In genomic region chr16:91663795-91664194, GRCm38 (mm10) we compare ENCODE assay signal across 25 mouse cellular contexts.
"Had no signal": no experiment of that assay in that cellular context is flagged by ENCODE, and none has a peak within 500 bp of the region (broad histone marks: within the 10 kb centered on the region; RNA-seq: fewer than 3 reads in every experiment).

No protein-coding gene starts in this region.

- H3K9me3 ChIP-seq: embryonic facial prominence, embryonic 12.5 days; embryonic facial prominence, embryonic 13.5 days; forebrain, embryonic 12.5 days; forebrain, embryonic 13.5 days; forebrain, embryonic 15.5 days; heart, embryonic 10.5 days had no signal

- DNase-seq: cerebellum, adult 9-10 months; cerebellum, adult 9-11 months; cerebellum, postnatal 10 days; cerebellum, postnatal 14 days; cerebellum, postnatal 25 days; cerebellum, postnatal 36 days; embryo, embryonic 11 days; forebrain, postnatal 0 days; gastrocnemius, adult 2 months; gastrocnemius, postnatal 10 days; gastrocnemius, postnatal 14 days; gastrocnemius, postnatal 25 days; gastrocnemius, postnatal 36 days; heart, adult 18-20 months; heart, adult 2 months had no signal

- H3K4me1 ChIP-seq: embryonic facial prominence, embryonic 10.5 days; embryonic facial prominence, embryonic 12.5 days; forebrain, embryonic 10.5 days; heart, embryonic 10.5 days had no signal

- H3K27me3 ChIP-seq: embryonic facial prominence, embryonic 12.5 days; embryonic facial prominence, embryonic 13.5 days; embryonic facial prominence, embryonic 15.5 days; forebrain, embryonic 12.5 days; forebrain, embryonic 13.5 days; forebrain, embryonic 15.5 days had no signal

- H3K9ac ChIP-seq: embryonic facial prominence, embryonic 12.5 days; embryonic facial prominence, embryonic 13.5 days; embryonic facial prominence, embryonic 15.5 days; forebrain, embryonic 12.5 days; forebrain, embryonic 13.5 days; forebrain, embryonic 15.5 days; forebrain, postnatal 0 days had no signal

- H3K27ac ChIP-seq: embryonic facial prominence, embryonic 10.5 days; embryonic facial prominence, embryonic 12.5 days; embryonic facial prominence, embryonic 13.5 days; embryonic facial prominence, embryonic 15.5 days; forebrain, embryonic 10.5 days; forebrain, embryonic 12.5 days; forebrain, embryonic 13.5 days; forebrain, embryonic 15.5 days; gastrocnemius, adult 2 months; heart, adult 2 months; heart, embryonic 10.5 days had no signal

- H3K4me3 ChIP-seq: embryonic facial prominence, embryonic 10.5 days; embryonic facial prominence, embryonic 12.5 days; embryonic facial prominence, embryonic 13.5 days; embryonic facial prominence, embryonic 15.5 days; erythroblast, embryonic 14.5 days; forebrain, embryonic 10.5 days; forebrain, embryonic 12.5 days; forebrain, embryonic 13.5 days; forebrain, embryonic 15.5 days; gastrocnemius, adult 2 months; heart, adult 2 months; heart, embryonic 10.5 days had no signal
